Mouse (Mus musculus) C2C12 (cell line): ENCODE measurements around the gene Snx14.

Experiments
- CEBPB ChIP-seq: IDR thresholded peaks from one replicate; pipeline ENCODE4 v1.6.1; 2011; ENCODE audit warnings: low read depth, mild to moderate bottlenecking, control low read depth, moderate library complexity
- CTCF ChIP-seq: IDR thresholded peaks from one replicate; pipeline ENCODE4 v1.5.1; 2011; ENCODE audit not compliant: control insufficient read depth, insufficient read depth, insufficient read length
- FOSL1 ChIP-seq: IDR thresholded peaks from one replicate; pipeline ENCODE4 v1.8.0; 2011; ENCODE audit warnings: mild to moderate bottlenecking, low read length; ENCODE audit not compliant: poor library complexity, insufficient read depth, severe bottlenecking
- MAX ChIP-seq: IDR thresholded peaks from one replicate; pipeline ENCODE4 v1.6.1; 2011; ENCODE audit warnings: mild to moderate bottlenecking, control low read depth
- MYOD1 ChIP-seq: IDR thresholded peaks from one replicate; pipeline ENCODE4 v1.6.1; 2011; ENCODE audit warnings: low read depth; ENCODE audit not compliant: control insufficient read depth, insufficient read length
- MYOG ChIP-seq: IDR thresholded peaks from one replicate; pipeline ENCODE4 v1.6.1; 2011; ENCODE audit not compliant: control insufficient read depth, insufficient read length; ENCODE audit errors: extremely low read depth

- TF ChIP-seq CTCF (no peak), CEBPB (no peak), MAX (no peak), MYOD1 (no peak), FOSL1 (no peak), MYOG (no peak)
These were observed 81.6 kb downstream of the Snx14 start for GRCm38 (mm10) chr9:88357173-88357572.
